Mouse (Mus musculus) fibroblast of lung, adult 2 months (primary cell): ENCODE measurements around the gene Zc3h7a.
"Not testable (repeated sequence)": the region's sequence is repeated elsewhere in the genome, so short reads cannot be mapped to it uniquely, and the experiment has no call there.

Experiments used
- DNase-seq: peaks from one replicate; pipeline ENCODE4 v3.0.0-alpha.2; 2011; ENCODE audit warnings: low read depth

The Zc3h7a gene

GRCm38 (mm10) chr16:11143706-11144483, 32.3 kb downstream of the Zc3h7a start:
- DNase-seq, result not testable (repeated sequence)

GRCm38 (mm10) chr16:11134348-11135344, 41.5 kb downstream of the Zc3h7a start, which contains the start of gene Txndc11:
Txndc11 (minus strand) TSS chr16:11134650.
- peak; percentile 97 for DNase-seq

- DNase-seq, result no peak
Measured at GRCm38 (mm10) chr16:11133476-11134347, 42.5 kb downstream of the Zc3h7a start.

GRCm38 (mm10) chr16:11132839-11133238, 43.4 kb downstream of the Zc3h7a start:
- no peak for DNase-seq

GRCm38 (mm10) chr16:11128301-11128700, 47.9 kb downstream of the Zc3h7a start:
- no peak for DNase-seq

GRCm38 (mm10) chr16:11125371-11125770, 50.8 kb downstream of the Zc3h7a start:
- DNase-seq, result no peak

GRCm38 (mm10) chr16:11124110-11124509, 52.1 kb downstream of the Zc3h7a start:
- no peak for DNase-seq

- DNase-seq, result no peak
Measured at GRCm38 (mm10) chr16:11122625-11123024, 53.6 kb downstream of the Zc3h7a start.

- no peak for DNase-seq
Measured at GRCm38 (mm10) chr16:11109198-11109740, 66.9 kb downstream of the Zc3h7a start.

- no peak for DNase-seq
Measured at GRCm38 (mm10) chr16:11104905-11105304, 71.3 kb downstream of the Zc3h7a start.

- no peak for DNase-seq
Measured at GRCm38 (mm10) chr16:11097301-11097700, 78.9 kb downstream of the Zc3h7a start.

GRCm38 (mm10) chr16:11093717-11094386, 82.3 kb downstream of the Zc3h7a start:
- no peak for DNase-seq

- no peak for DNase-seq
Measured at GRCm38 (mm10) chr16:11092523-11092922, 83.7 kb downstream of the Zc3h7a start.

- DNase-seq, result no peak
Measured at GRCm38 (mm10) chr16:11092061-11092460, 84.1 kb downstream of the Zc3h7a start.

- no peak for DNase-seq
Measured at GRCm38 (mm10) chr16:11090836-11091570, 85.2 kb downstream of the Zc3h7a start.

- peak; percentile 83 for DNase-seq
Measured at GRCm38 (mm10) chr16:11086856-11087588, 89.2 kb downstream of the Zc3h7a start.
